In genomic region chr1:59399554-59400325, GRCm38 (mm10) we compare ENCODE assay signal across 18 mouse cellular contexts.
DNase-seq lines count a peak whose midpoint lies in the region; ATAC-seq lines count a peak whose summit lies in the region.
"Had no signal": no experiment of that assay in that cellular context is flagged by ENCODE, and none has a peak within 500 bp of the region (broad histone marks: within the 10 kb centered on the region; RNA-seq: fewer than 3 reads in every experiment).

No protein-coding gene starts in this region.

- H3K4me3 ChIP-seq in kidney, embryonic 14.5 days (ENCODE audit: low read length), result no peak overlapping the region
- H3K4me3 ChIP-seq in midbrain, embryonic 10.5 days, result no peak overlapping the region
- no peak overlapping the region for H3K4me3 ChIP-seq in midbrain, embryonic 15.5 days
- H3K4me3 ChIP-seq in embryonic facial prominence, embryonic 10.5 days, result no peak overlapping the region
- H3K4me3 ChIP-seq in neural tube, embryonic 14.5 days (ENCODE audit: low read depth, low read length), result no peak overlapping the region
- H3K4me3 ChIP-seq: forebrain, embryonic 13.5 days; heart, embryonic 10.5 days; midbrain, embryonic 13.5 days; myocyte had no signal

- no peak overlapping the region; the same call in 1 of the 2 replicates for H3K27ac ChIP-seq in kidney, embryonic 14.5 days (ENCODE audit: low read depth, low read length)
- H3K27ac ChIP-seq in midbrain, embryonic 10.5 days (replicated peaks), result no peak overlapping the region
- H3K27ac ChIP-seq in midbrain, embryonic 15.5 days, result no peak overlapping the region
- H3K27ac ChIP-seq in embryonic facial prominence, embryonic 10.5 days (replicated peaks), result no peak overlapping the region
- H3K27ac ChIP-seq in neural tube, embryonic 14.5 days (ENCODE audit: low read depth, low read length), result no peak overlapping the region
- H3K27ac ChIP-seq: forebrain, embryonic 13.5 days; heart, embryonic 10.5 days; midbrain, embryonic 13.5 days had no signal

- no peaks in the 10 kb centered on the region for H3K27me3 ChIP-seq in kidney, embryonic 14.5 days (ENCODE audit: control insufficient read depth, insufficient read depth, low read length)
- peaks cover 51% of the 10 kb centered on the region for H3K27me3 ChIP-seq in midbrain, embryonic 10.5 days (ENCODE audit: low read depth, poor library complexity, severe bottlenecking)
- no peaks in the 10 kb centered on the region for H3K27me3 ChIP-seq in midbrain, embryonic 15.5 days (replicated peaks)
- peaks cover 3% of the 10 kb centered on the region; the same call in 1 of the 2 replicates for H3K27me3 ChIP-seq in embryonic facial prominence, embryonic 10.5 days (replicated peaks; ENCODE audit: low read depth, poor library complexity, severe bottlenecking)
- H3K27me3 ChIP-seq in neural tube, embryonic 14.5 days (ENCODE audit: control insufficient read depth, insufficient read depth, low read length), result no peaks in the 10 kb centered on the region
- H3K27me3 ChIP-seq: forebrain, embryonic 13.5 days; midbrain, embryonic 13.5 days had no signal

- peaks cover 24% of the 10 kb centered on the region for H3K4me1 ChIP-seq in kidney, embryonic 14.5 days (ENCODE audit: control insufficient read depth, insufficient read depth, low read length)
- H3K4me1 ChIP-seq in midbrain, embryonic 10.5 days, result peaks cover 58% of the 10 kb centered on the region
- H3K4me1 ChIP-seq in midbrain, embryonic 15.5 days, result no peaks in the 10 kb centered on the region
- H3K4me1 ChIP-seq in embryonic facial prominence, embryonic 10.5 days, result peaks cover 57% of the 10 kb centered on the region
- H3K4me1 ChIP-seq in neural tube, embryonic 14.5 days (ENCODE audit: control insufficient read depth, insufficient read depth, low read length), result no peaks in the 10 kb centered on the region

- ATAC-seq in kidney, embryonic 14.5 days (ENCODE audit: low FRiP score, low TSS enrichment), result peak; percentile 87
- no peak for ATAC-seq in midbrain, embryonic 15.5 days (replicated peaks)
- 0 out of 2 replicates have a peak, but pooled peaks have one; percentile 26 for ATAC-seq in neural tube, embryonic 14.5 days (ENCODE audit: low read depth)
- ATAC-seq: forebrain, embryonic 13.5 days; midbrain, embryonic 13.5 days had no signal

- DNase-seq in kidney, adult 11 months, result no peak
- DNase-seq in midbrain, embryonic 10.5 days (ENCODE audit: low spot score), result peak; percentile 24
- peak; percentile 35 for DNase-seq in embryonic facial prominence, embryonic 10.5 days (ENCODE audit: low spot score)
- no peak for DNase-seq in right cerebral cortex, postnatal 4 days
- DNase-seq: adrenal gland, adult 2 months; cerebellum, adult 11 months; cerebellum, postnatal 25 days; gastrocnemius, postnatal 36 days; heart, postnatal 10 days; lung, adult 2 months; lung, postnatal 4 days had no signal

- 15% methylated on average over 2 of the region's 2 CpGs for WGBS in kidney, embryonic 14.5 days
- 60% methylated on average over 2 of the region's 2 CpGs for WGBS in midbrain, embryonic 10.5 days
- 58% methylated on average over 2 of the region's 2 CpGs for WGBS in midbrain, embryonic 15.5 days
- 51% methylated on average over 2 of the region's 2 CpGs for WGBS in embryonic facial prominence, embryonic 10.5 days
- 56% methylated on average over 2 of the region's 2 CpGs for WGBS in neural tube, embryonic 14.5 days

- no peaks in the 10 kb centered on the region for H3K9me3 ChIP-seq in kidney, embryonic 14.5 days (ENCODE audit: control insufficient read depth, low read length)
- no peaks in the 10 kb centered on the region for H3K9me3 ChIP-seq in midbrain, embryonic 10.5 days (replicated peaks)
- H3K9me3 ChIP-seq in midbrain, embryonic 15.5 days, result no peaks in the 10 kb centered on the region
- H3K9me3 ChIP-seq in embryonic facial prominence, embryonic 10.5 days, result no peaks in the 10 kb centered on the region
- H3K9me3 ChIP-seq in neural tube, embryonic 14.5 days (ENCODE audit: control insufficient read depth, low read length), result no peaks in the 10 kb centered on the region
- H3K9me3 ChIP-seq: forebrain, embryonic 13.5 days; heart, embryonic 10.5 days; midbrain, embryonic 13.5 days had no signal

- H3K4me2 ChIP-seq in kidney, embryonic 14.5 days (replicated peaks; ENCODE audit: low read depth, low read length), result no peak overlapping the region
- H3K4me2 ChIP-seq in midbrain, embryonic 15.5 days, result no peak overlapping the region
- H3K4me2 ChIP-seq in neural tube, embryonic 14.5 days (ENCODE audit: low read depth, low read length), result no peak overlapping the region
- H3K4me2 ChIP-seq: forebrain, embryonic 13.5 days; midbrain, embryonic 13.5 days had no signal

- H3K9ac ChIP-seq in kidney, embryonic 14.5 days (ENCODE audit: low read depth, low read length), result no peak overlapping the region
- no peak overlapping the region for H3K9ac ChIP-seq in midbrain, embryonic 15.5 days
- H3K9ac ChIP-seq in neural tube, embryonic 14.5 days (replicated peaks; ENCODE audit: low read depth, low read length), result no peak overlapping the region
- H3K9ac ChIP-seq: forebrain, embryonic 13.5 days; midbrain, embryonic 13.5 days had no signal

- no peaks in the 10 kb centered on the region for H3K36me3 ChIP-seq in kidney, embryonic 14.5 days (ENCODE audit: control insufficient read depth, insufficient read depth, low read length)
- H3K36me3 ChIP-seq in midbrain, embryonic 10.5 days, result no peaks in the 10 kb centered on the region
- no peaks in the 10 kb centered on the region for H3K36me3 ChIP-seq in midbrain, embryonic 15.5 days (replicated peaks)
- H3K36me3 ChIP-seq in embryonic facial prominence, embryonic 10.5 days (replicated peaks), result no peaks in the 10 kb centered on the region
- no peaks in the 10 kb centered on the region for H3K36me3 ChIP-seq in neural tube, embryonic 14.5 days (ENCODE audit: control insufficient read depth, insufficient read depth, low read length)
- H3K36me3 ChIP-seq: heart, embryonic 10.5 days; midbrain, embryonic 13.5 days had no signal

Comparison
In these comparisons a context has a peak if more than half of its experiments do, and no peak if none do; other contexts are left out.
1. DNase-seq: peak in midbrain, embryonic 10.5 days (single experiment) and embryonic facial prominence, embryonic 10.5 days (single experiment); none in kidney, adult 11 months (single experiment) and right cerebral cortex, postnatal 4 days (single experiment).